Mouse (Mus musculus): ENCODE results near the gene Gm48551.

Gm48551 gene

GRCm38 (mm10) chr10:81383802-81384604 is at the start of gene Gm48551, which contains the start of gene Dohh:
Gene Gm48551, plus strand, starts transcription at chr10:81384466.
Gene Dohh, plus strand, starts transcription at chr10:81384428.
- DNase-seq (ENCODE audit: low spot score) = peak; percentile 99

GRCm38 (mm10) chr10:81335393-81336340 is 48.6 kb upstream of the Gm48551 start:
- peak; percentile 71 for DNase-seq (ENCODE audit: low spot score)

- DNase-seq (ENCODE audit: low spot score) = no peak
These were observed 47.7 kb upstream of the Gm48551 start for GRCm38 (mm10) chr10:81336558-81336957.

GRCm38 (mm10) chr10:81340551-81341332 is 43.5 kb upstream of the Gm48551 start:
- DNase-seq (ENCODE audit: low spot score) = no peak

- DNase-seq (ENCODE audit: low spot score) = peak; percentile 82
These were observed 42.8 kb upstream of the Gm48551 start for GRCm38 (mm10) chr10:81341333-81341949.

- DNase-seq (ENCODE audit: low spot score) = no peak
These were observed 41.4 kb upstream of the Gm48551 start, which contains the start of gene Gipc3 for GRCm38 (mm10) chr10:81342686-81343505. Gene Gipc3, minus strand, starts transcription at chr10:81343266.

GRCm38 (mm10) chr10:81344421-81345161 is 39.7 kb upstream of the Gm48551 start:
- no peak for DNase-seq (ENCODE audit: low spot score)

- DNase-seq (ENCODE audit: low spot score) = no peak
These were observed 39.1 kb upstream of the Gm48551 start for GRCm38 (mm10) chr10:81345162-81345534.

GRCm38 (mm10) chr10:81346453-81347067 is 37.7 kb upstream of the Gm48551 start:
- peak; percentile 79 for DNase-seq (ENCODE audit: low spot score)

- peak; percentile 66 for DNase-seq (ENCODE audit: low spot score)
These were observed 35.1 kb upstream of the Gm48551 start for GRCm38 (mm10) chr10:81349146-81349545.

- no peak for DNase-seq (ENCODE audit: low spot score)
These were observed 34.3 kb upstream of the Gm48551 start for GRCm38 (mm10) chr10:81349961-81350350.

GRCm38 (mm10) chr10:81350351-81351063 is 33.8 kb upstream of the Gm48551 start, which contains the start of gene Hmg20b:
Gene Hmg20b, minus strand, starts transcription at chr10:81350480.
- peak; percentile 99 for DNase-seq (ENCODE audit: low spot score)

GRCm38 (mm10) chr10:81351678-81352291 is 32.5 kb upstream of the Gm48551 start:
- no peak for DNase-seq (ENCODE audit: low spot score)

GRCm38 (mm10) chr10:81354738-81355477 is 29.4 kb upstream of the Gm48551 start:
- DNase-seq (ENCODE audit: low spot score) = no peak

- no peak for DNase-seq (ENCODE audit: low spot score)
These were observed 28.7 kb upstream of the Gm48551 start for GRCm38 (mm10) chr10:81355533-81355932.

- no peak for DNase-seq (ENCODE audit: low spot score)
These were observed 27.8 kb upstream of the Gm48551 start for GRCm38 (mm10) chr10:81356352-81356990.

Data from embryo, embryonic 10.5 days (tissue).